Mouse (Mus musculus) heart, embryonic 13.5 days (tissue): Measurements from ENCODE around the gene Tmem260. TPM values are rescaled to one million over a fixed set of nuclear protein-coding genes. Genes with fewer than 3 reads are reported as not detected.
"Not testable (repeated sequence)": the region's sequence is repeated elsewhere in the genome, so short reads cannot be mapped to it uniquely, and the experiment has no call there.

Source experiments
- ATAC-seq: fragments of 200-750 bp; cut with Nextera tagmentation; 2 replicates; pipeline ENCODE4 v1.8.0; 2017; ENCODE audit warnings: moderate TSS enrichment; ENCODE audit not compliant: insufficient number of reproducible peaks, low FRiP score, low TSS enrichment; ENCODE audit errors: extremely low read depth
- H3K27ac ChIP-seq: fragments of 300-500 bp; sonication (generic); replicated peaks from 2 replicates; pipeline ENCODE4 v1.5.1; 2015; ENCODE audit warnings: moderate library complexity, mild to moderate bottlenecking, inconsistent platforms
- H3K27me3 ChIP-seq: fragments of 300-500 bp; sonication (generic); replicated peaks from 2 replicates; pipeline ENCODE4 v1.6.1; 2015; ENCODE audit warnings: mild to moderate bottlenecking, inconsistent platforms
- H3K36me3 ChIP-seq: fragments of 300-500 bp; sonication (generic); 2 replicates; pipeline ENCODE4 v1.6.1; 2015; ENCODE audit warnings: mild to moderate bottlenecking, inconsistent platforms
- H3K4me1 ChIP-seq: fragments of 300-500 bp; sonication (generic); 2 replicates; pipeline ENCODE4 v1.6.1; 2015; ENCODE audit warnings: inconsistent platforms
- H3K4me2 ChIP-seq: fragments of 300-500 bp; sonication (generic); 2 replicates; pipeline ENCODE4 v1.6.1; 2015; ENCODE audit warnings: inconsistent platforms, mild to moderate bottlenecking, moderate library complexity
- H3K4me3 ChIP-seq: fragments of 300-500 bp; sonication (generic); 2 replicates; pipeline ENCODE4 v1.5.1; 2015; ENCODE audit warnings: moderate library complexity, mild to moderate bottlenecking, inconsistent platforms
- H3K9ac ChIP-seq: fragments of 300-500 bp; sonication (generic); 2 replicates; pipeline ENCODE4 v1.6.1; 2015; ENCODE audit warnings: inconsistent platforms, mild to moderate bottlenecking, moderate library complexity
- H3K9me3 ChIP-seq: fragments of 300-500 bp; sonication (generic); 2 replicates; pipeline ENCODE4 v1.6.1; 2016; ENCODE audit warnings: inconsistent platforms
- WGBS: fragments of 180-500 bp; shearing (Covaris S2); methylation state at CpG from one replicate; pipeline ENCODE4 v1.1.7; 2015; ENCODE audit warnings: mixed read lengths; 5-methylcytosine and 5-hydroxymethylcytosine counted together
- polyA plus RNA-seq: library from polyadenylated mRNA; unstranded; fragments of >200 nt; fragmentation: Nextera tagmentation; extraction: Ambion mirVana; gene quantifications from 2 replicates; pipeline ENCODE4 v1.2.1, GENCODE M21; 2015

Gene Tmem260
- polyA plus RNA-seq, 1 experiment from 2014 or later: 12.2 TPM

DNA sequence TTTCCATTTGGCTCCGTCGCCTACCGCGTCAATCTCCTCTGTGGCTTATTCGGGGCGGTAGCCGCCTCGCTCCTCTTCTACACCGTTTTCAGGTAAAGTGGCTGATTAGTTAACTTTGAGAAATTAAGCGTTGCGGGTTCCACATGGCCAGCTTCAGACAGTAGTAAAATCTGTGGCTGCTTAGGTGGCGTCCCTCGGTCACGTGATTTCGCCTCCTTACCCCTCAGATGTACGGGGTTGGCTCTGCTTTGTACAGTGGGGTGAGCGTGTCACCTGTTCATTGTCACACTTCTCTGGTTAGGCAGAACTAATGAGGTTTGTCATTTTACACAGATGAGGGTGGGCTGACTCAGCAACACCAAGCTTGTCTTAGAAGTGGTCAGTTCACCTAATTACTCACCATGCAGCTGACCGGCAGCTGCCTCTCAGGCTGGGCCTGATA lies 6.1 kb downstream of the Tmem260 start:
- H3K9ac ChIP-seq: no peak overlapping the region
- H3K4me1 ChIP-seq: peaks cover 30% of the 10 kb centered on the region
- H3K36me3 ChIP-seq: peaks cover 8% of the 10 kb centered on the region
- H3K27me3 ChIP-seq: peaks cover 17% of the 10 kb centered on the region
- no peak overlapping the region for H3K27ac ChIP-seq
- no peaks in the 10 kb centered on the region for H3K9me3 ChIP-seq
- 66% methylated on average over 18 of the region's 18 CpGs for WGBS
- peak overlapping the region; percentile 28; the same call in 1 of the 2 replicates for H3K4me2 ChIP-seq
- no peak for ATAC-seq
- no peak overlapping the region for H3K4me3 ChIP-seq

DNA sequence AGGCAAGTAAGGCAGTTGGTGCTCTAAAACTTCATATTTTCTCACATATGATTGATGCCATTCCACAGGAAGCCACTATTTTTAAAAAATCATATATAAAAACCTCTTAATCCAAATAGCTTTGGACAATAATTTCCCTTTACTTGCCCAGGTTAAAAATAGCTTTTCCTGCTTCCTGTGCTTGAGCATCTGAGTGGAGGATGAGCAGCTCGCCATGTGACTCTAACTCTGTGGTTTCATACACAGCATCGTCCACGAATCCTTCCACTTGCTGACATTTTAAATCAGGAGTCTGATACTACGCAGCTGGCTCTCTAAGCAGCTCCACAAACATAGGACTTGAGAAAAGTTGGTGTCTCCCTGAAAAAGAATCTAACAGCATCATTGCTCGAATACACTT lies 7.5 kb downstream of the Tmem260 start:
- Histone ChIP-seq H3K4me3 (no peak overlapping the region), H3K36me3 (peaks cover 8% of the 10 kb centered on the region), H3K9ac (no peak overlapping the region), H3K27ac (no peak overlapping the region), H3K4me2 (no peak overlapping the region), H3K27me3 (peaks cover 21% of the 10 kb centered on the region), H3K9me3 (no peaks in the 10 kb centered on the region), H3K4me1 (peaks cover 26% of the 10 kb centered on the region)
- 48% methylated on average over 5 of the region's 5 CpGs for WGBS
- no peak for ATAC-seq

DNA sequence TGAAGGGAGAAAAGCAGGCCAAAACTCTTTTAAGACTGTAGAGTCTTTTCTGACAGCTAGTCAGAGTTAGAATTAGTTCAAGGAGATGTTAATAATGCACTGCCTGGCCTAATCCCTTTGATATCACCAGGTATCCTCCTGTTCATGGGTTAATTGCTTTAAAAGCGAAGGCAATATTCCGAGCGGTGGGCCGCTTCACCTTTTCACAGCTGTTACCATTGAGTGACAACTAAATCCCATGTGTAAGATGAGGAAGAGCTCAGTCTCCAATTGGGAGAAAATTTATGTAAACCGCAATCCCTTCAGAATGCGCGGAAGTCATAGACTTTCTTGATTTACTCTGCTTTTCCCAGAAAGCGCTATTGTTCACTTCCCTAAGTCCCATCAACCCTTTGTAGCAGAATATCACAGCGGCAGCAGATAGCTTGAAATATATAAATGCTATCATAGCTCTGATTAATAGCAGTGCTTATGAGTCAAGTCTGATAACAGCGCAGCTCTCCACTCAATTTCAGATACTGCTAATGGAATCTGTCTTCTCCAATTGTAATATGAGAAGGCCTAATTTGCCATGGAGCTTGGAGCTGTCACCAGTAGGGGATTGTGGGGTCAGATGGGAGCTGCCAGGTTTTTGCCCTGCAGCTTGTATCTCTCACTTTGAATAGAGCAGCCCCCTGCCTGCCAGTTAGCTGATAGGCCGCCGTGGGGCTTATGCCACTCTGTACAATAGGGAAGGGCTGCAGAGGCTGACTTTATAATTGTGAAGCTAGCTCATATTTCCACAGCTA lies 10.6 kb downstream of the Tmem260 start:
- Histone ChIP-seq H3K9me3 (no peaks in the 10 kb centered on the region), H3K27me3 (peaks cover 32% of the 10 kb centered on the region), H3K27ac (no peak overlapping the region), H3K4me1 (peaks cover 33% of the 10 kb centered on the region), H3K9ac (no peak overlapping the region), H3K4me3 (no peak overlapping the region), H3K36me3 (peaks cover 18% of the 10 kb centered on the region), H3K4me2 (peak overlapping the region; percentile 13)
- 50% methylated on average over 12 of the region's 12 CpGs for WGBS
- ATAC-seq: peak; percentile 61; the same call in 1 of the 2 replicates

DNA sequence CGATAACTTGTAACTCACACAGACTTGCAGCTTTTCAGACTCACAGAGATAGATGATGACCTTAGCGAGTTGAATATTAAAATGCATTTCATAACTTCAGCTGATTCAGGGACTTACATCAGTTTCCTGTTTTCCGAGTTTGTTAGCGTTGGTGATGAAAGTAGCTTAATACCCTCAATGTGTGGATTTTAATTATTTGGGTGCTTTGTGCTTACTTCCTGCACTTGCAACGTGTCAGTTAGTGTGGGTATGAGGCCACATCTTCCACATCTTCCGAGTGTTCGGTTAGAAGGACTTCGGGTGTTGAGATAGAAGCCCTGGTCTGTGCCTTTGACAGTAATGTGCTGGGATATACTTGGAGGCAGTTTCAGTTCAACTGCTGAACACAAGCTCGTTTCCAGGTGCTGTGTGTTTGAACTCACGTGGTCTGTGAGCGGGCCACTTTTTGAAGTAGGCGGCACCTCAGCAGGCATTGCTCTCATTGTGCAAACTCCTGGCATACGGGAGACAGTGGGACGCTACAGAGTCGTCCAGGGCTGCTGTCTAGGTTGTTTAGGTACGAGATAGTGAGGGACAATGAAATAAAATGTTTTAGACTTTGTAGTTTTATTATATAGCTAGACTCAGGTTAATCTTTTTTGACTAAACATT lies 11.5 kb downstream of the Tmem260 start:
- no peak overlapping the region for H3K27ac ChIP-seq
- H3K27me3 ChIP-seq: peaks cover 23% of the 10 kb centered on the region
- H3K4me2 ChIP-seq: no peak overlapping the region
- no peak overlapping the region for H3K9ac ChIP-seq
- H3K9me3 ChIP-seq: no peaks in the 10 kb centered on the region
- H3K4me1 ChIP-seq: peaks cover 33% of the 10 kb centered on the region
- WGBS: 80% methylated on average over 16 of the region's 16 CpGs
- peaks cover 10% of the 10 kb centered on the region for H3K36me3 ChIP-seq
- no peak for ATAC-seq
- no peak overlapping the region for H3K4me3 ChIP-seq

DNA sequence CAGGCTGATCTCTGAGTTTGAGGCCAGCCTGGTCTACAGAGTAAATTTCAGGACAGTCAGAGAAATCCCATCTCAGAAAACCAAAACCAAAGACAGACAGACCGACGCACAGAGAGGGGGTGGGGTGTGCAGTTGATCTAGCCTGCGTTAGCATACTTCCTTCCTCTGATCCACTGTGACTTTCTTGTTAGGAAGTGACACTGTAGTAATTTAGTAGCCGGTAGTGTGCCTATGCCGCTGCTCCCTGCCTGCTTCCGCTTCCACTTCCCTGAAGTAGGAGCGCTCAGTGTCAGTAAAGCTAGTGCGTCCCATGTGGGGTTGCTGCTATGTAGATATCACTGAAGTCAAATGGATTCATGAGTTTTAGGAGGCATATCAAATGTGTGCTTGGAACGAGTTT lies 13.0 kb downstream of the Tmem260 start:
- no peak for ATAC-seq
- no peak overlapping the region for H3K4me2 ChIP-seq
- WGBS: 73% methylated on average over 9 of the region's 9 CpGs
- peaks cover 22% of the 10 kb centered on the region for H3K27me3 ChIP-seq
- peaks cover 25% of the 10 kb centered on the region for H3K4me1 ChIP-seq
- H3K9ac ChIP-seq: no peak overlapping the region
- peaks cover 10% of the 10 kb centered on the region for H3K36me3 ChIP-seq
- no peak overlapping the region for H3K4me3 ChIP-seq
- no peak overlapping the region for H3K27ac ChIP-seq
- H3K9me3 ChIP-seq: no peaks in the 10 kb centered on the region

DNA sequence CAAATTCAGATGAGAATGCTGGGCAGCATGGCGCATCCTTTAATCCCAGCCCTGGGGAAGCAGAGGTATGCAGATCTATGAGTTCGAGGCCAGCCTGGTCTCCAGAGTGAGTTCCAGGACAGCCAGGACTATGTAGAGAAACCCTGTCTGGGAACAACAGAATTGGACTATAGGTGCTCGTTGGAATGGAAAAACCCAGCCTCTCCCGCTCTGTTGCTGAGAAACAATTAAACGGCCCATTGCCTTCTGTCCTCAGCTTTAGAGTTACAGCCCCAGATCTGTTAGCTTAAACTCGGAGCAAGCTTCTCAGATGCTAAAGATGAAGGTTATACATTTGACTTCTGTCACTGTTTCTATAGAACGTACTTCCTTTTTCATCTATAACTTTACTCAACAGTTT lies 22.4 kb downstream of the Tmem260 start:
- peaks cover 9% of the 10 kb centered on the region for H3K36me3 ChIP-seq
- H3K4me3 ChIP-seq: no peak overlapping the region
- no peaks in the 10 kb centered on the region for H3K9me3 ChIP-seq
- WGBS: 85% methylated on average over 7 of the region's 7 CpGs
- H3K27ac ChIP-seq: no peak overlapping the region
- no peak overlapping the region for H3K9ac ChIP-seq
- no peak overlapping the region for H3K4me2 ChIP-seq
- H3K4me1 ChIP-seq: peaks cover 6% of the 10 kb centered on the region
- ATAC-seq: no peak
- H3K27me3 ChIP-seq: no peaks in the 10 kb centered on the region

DNA sequence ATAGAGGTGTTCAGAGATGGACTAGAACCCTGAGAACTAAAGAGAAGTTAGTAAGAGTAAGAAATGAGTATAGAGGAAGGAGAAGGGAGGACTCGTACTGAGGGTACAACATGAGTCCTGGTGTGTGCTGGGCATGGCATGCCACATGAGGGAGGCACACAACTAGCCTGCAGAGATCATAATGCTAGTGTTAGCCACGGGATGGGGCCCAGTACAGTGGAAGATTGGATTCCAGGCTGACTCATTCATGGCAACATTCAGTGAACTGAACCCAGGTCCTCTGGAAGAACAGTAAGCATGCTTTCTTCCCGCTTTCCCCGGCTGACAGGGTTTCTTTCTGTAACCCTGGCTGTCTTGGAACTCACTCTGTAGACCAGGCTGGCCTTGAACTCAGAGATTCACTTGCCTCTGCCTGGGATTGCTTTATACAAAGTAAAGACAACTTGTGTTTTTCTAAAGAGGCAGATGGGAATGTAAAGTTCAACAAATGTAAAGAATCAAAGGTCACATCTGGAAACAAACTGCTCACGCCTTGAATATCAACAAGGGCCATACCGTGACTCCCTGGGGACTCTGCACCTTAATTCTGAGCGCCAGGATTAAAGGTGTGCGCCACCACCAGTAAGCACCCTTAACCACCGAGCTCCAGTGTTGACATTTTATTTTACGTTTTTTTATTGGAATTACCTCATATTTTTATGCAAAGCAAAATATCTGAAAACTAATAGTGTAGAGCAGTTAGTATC lies 25.0 kb downstream of the Tmem260 start:
- Histone ChIP-seq H3K4me2 (no peak overlapping the region), H3K4me1 (peaks cover 6% of the 10 kb centered on the region), H3K9me3 (no peaks in the 10 kb centered on the region), H3K4me3 (no peak overlapping the region), H3K27ac (no peak overlapping the region), H3K9ac (no peak overlapping the region), H3K36me3 (peaks cover 15% of the 10 kb centered on the region), H3K27me3 (no peaks in the 10 kb centered on the region)
- ATAC-seq: no peak
- WGBS: 89% methylated on average over 10 of the region's 10 CpGs

DNA sequence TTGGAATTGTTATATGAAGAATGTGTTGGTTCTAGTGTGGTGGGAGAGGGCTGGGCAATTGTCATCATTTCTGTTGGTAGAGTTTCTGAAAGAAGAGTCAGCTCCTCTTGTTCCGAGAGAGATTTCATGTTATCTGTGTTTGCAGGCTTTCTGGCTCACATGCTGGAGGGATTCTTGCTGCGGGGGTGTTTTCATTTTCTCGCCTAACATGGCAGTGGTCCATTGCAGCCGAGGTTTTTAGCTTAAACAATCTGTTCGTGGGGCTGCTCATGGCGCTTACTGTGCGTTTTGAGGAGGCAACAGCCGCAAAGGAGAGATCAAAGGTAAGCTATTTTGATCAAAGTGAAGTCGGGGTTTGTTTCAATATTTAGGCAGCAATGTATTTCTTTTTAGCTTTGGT lies 26.3 kb downstream of the Tmem260 start:
- Histone ChIP-seq H3K9me3 (no peaks in the 10 kb centered on the region), H3K27ac (no peak overlapping the region), H3K4me2 (no peak overlapping the region), H3K27me3 (no peaks in the 10 kb centered on the region), H3K4me1 (peaks cover 6% of the 10 kb centered on the region), H3K4me3 (no peak overlapping the region), H3K9ac (no peak overlapping the region), H3K36me3 (peaks cover 15% of the 10 kb centered on the region)
- WGBS: 55% methylated on average over 9 of the region's 9 CpGs
- ATAC-seq: no peak

DNA sequence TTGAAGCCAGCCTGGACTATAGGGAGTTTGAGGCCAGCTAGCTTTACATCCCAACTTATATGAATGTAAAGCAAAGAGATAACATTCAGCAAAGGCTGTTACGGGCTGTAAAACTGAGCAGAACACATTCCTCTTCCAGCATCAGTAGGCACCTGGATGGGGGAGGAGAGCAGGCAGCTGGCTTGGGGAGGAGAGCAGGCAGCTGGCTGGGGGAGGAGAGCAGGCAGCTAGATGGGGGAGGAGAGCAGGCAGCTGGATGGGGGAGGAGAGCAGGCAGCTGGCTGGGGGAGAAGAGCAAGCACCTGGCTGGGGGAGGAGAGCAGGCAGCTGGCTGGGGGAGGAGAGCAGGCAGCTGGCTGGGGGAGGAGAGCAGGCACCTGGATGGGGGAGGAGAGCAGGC lies 29.4 kb downstream of the Tmem260 start:
- no peak overlapping the region for H3K27ac ChIP-seq

DNA sequence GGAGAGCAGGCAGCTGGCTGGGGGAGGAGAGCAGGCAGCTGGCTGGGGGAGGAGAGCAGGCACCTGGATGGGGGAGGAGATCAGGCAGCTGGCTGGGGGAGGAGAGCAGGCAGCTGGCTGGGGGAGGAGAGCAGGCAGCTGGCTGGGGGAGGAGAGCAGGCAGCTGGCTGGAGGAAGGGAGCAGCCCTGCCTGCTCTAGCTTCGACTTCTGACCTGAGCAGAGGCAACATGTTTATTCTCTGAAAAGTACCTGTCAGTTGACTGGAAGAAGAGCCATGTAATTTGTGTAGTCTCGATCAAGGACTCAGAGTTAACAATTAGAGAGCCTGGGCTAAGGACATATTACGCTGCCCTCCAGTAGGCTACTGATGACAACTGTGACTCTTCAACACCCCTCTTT lies 29.9 kb downstream of the Tmem260 start:
- not testable (repeated sequence) for ATAC-seq

More for the DNA sequence above, 29.4 kb downstream of the Tmem260 start:
- Histone ChIP-seq H3K27me3 (no peaks in the 10 kb centered on the region), H3K9ac (no peak overlapping the region), H3K4me3 (no peak overlapping the region), H3K4me1 (peaks cover 6% of the 10 kb centered on the region), H3K4me2 (no peak overlapping the region), H3K36me3 (peaks cover 29% of the 10 kb centered on the region), H3K9me3 (no peaks in the 10 kb centered on the region)
- ATAC-seq: no peak
- WGBS: 55% methylated on average over 1 of the region's 1 CpGs

DNA sequence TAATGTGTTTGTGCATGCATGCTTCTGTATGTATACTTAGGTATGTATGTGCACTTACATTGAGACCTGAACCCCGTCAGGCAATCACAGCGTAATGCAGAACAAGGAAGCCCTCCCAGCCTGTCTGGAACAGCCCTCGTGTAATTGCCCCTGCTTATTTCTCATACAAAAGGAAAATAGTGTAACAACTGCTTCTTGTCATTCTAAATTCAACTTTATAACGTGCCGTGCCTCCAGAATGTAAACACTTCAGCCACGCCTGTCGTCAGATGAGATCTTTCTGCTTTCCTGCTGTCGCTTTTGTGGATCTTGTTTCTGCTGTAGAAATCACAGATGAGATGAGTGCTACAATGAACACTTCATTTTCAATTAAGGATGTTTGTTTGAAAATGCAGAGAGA lies 30.4 kb downstream of the Tmem260 start:
- peaks cover 6% of the 10 kb centered on the region for H3K4me1 ChIP-seq
- no peak overlapping the region for H3K27ac ChIP-seq
- 70% methylated on average over 8 of the region's 8 CpGs for WGBS
- no peak for ATAC-seq
- no peak overlapping the region for H3K4me3 ChIP-seq
- no peaks in the 10 kb centered on the region for H3K9me3 ChIP-seq
- peaks cover 25% of the 10 kb centered on the region for H3K36me3 ChIP-seq
- H3K27me3 ChIP-seq: no peaks in the 10 kb centered on the region
- H3K9ac ChIP-seq: no peak overlapping the region
- H3K4me2 ChIP-seq: no peak overlapping the region

More for the DNA sequence above, 29.9 kb downstream of the Tmem260 start:
- H3K9ac ChIP-seq, H3K27ac ChIP-seq, H3K4me1 ChIP-seq, H3K9me3 ChIP-seq, H3K4me2 ChIP-seq, H3K4me3 ChIP-seq, H3K27me3 ChIP-seq: not testable (repeated sequence)
- H3K36me3 ChIP-seq: peaks cover 27% of the 10 kb centered on the region
- 48% methylated on average over 3 of the region's 3 CpGs for WGBS
